Mouse (Mus musculus): ENCODE data around the gene Wdr49.

GRCm38 (mm10) chr3:75498961-75499960 lies 17.3 kb upstream of the Wdr49 start:
- TF ChIP-seq POLR2AphosphoS2 (IDR thresholded peaks at IDR 0.05; ENCODE audit: insufficient read length, low read depth): no peak
- TF ChIP-seq POLR2A (IDR thresholded peaks at IDR 0.05; ENCODE audit: insufficient read length, low read depth): no peak
- TF ChIP-seq MYOG (IDR thresholded peaks at IDR 0.05; ENCODE audit: control insufficient read depth in 1 of 3, insufficient read depth in 1 of 3, insufficient read length in 2 of 3, low read depth in 2 of 3): no peak
- no peak for TF ChIP-seq E2F4 (IDR thresholded peaks at IDR 0.05; ENCODE audit: insufficient read depth)
- no peak for TF ChIP-seq USF1 (IDR thresholded peaks at IDR 0.05; ENCODE audit: low read depth)
- no peak for TF ChIP-seq TCF12 (IDR thresholded peaks at IDR 0.05; ENCODE audit: insufficient read depth, poor library complexity, severe bottlenecking)
- no peak for TF ChIP-seq MAX (IDR thresholded peaks at IDR 0.05; ENCODE audit: low read depth)
- no peak for TF ChIP-seq SRF (IDR thresholded peaks at IDR 0.05; ENCODE audit: control insufficient read depth, insufficient read length, low read depth)
- TF ChIP-seq MYOD1 (IDR thresholded peaks at IDR 0.05; ENCODE audit: control insufficient read depth in 1 of 3, insufficient read length in 2 of 3, low read depth in 2 of 3): no peak
- TF ChIP-seq REST (IDR thresholded peaks at IDR 0.05; ENCODE audit: insufficient read depth, insufficient read length): no peak
- TF ChIP-seq CEBPB (IDR thresholded peaks at IDR 0.05; ENCODE audit: insufficient read depth, poor library complexity, severe bottlenecking): no peak

All from myocyte (in vitro differentiated cells).